Mouse (Mus musculus) telencephalon, adult 2 months (tissue): ENCODE results near the gene Gpr180.
"Not testable (repeated sequence)": the region's sequence is repeated elsewhere in the genome, so short reads cannot be mapped to it uniquely, and the experiment has no call there.

Experiments
- DNase-seq: peaks from one replicate; pipeline ENCODE4 v3.0.0-alpha.2; 2011; ENCODE audit warnings: low read depth, low spot score

Gene Gpr180

GRCm38 (mm10) chr14:118151651-118152293 is 14.8 kb downstream of the Gpr180 start:
- no peak for DNase-seq

GRCm38 (mm10) chr14:118152294-118152651 is 15.3 kb downstream of the Gpr180 start:
- DNase-seq = no peak

GRCm38 (mm10) chr14:118156056-118156455 is 19.1 kb downstream of the Gpr180 start:
- not testable (repeated sequence) for DNase-seq

GRCm38 (mm10) chr14:118156740-118157139 is 19.8 kb downstream of the Gpr180 start:
- no peak for DNase-seq

GRCm38 (mm10) chr14:118157146-118157545 is 20.2 kb downstream of the Gpr180 start:
- no peak for DNase-seq

GRCm38 (mm10) chr14:118161751-118162150 is 24.8 kb downstream of the Gpr180 start:
- DNase-seq = no peak

GRCm38 (mm10) chr14:118162640-118163039 is 25.7 kb downstream of the Gpr180 start:
- DNase-seq = no peak

GRCm38 (mm10) chr14:118168776-118169175 is 31.8 kb downstream of the Gpr180 start:
- no peak for DNase-seq

GRCm38 (mm10) chr14:118173590-118174203 is 36.7 kb downstream of the Gpr180 start:
- DNase-seq = no peak

GRCm38 (mm10) chr14:118175071-118175693 is 38.2 kb downstream of the Gpr180 start:
- no peak for DNase-seq

GRCm38 (mm10) chr14:118175694-118176085 is 38.7 kb downstream of the Gpr180 start:
- DNase-seq = no peak

GRCm38 (mm10) chr14:118179251-118179650 is 42.3 kb downstream of the Gpr180 start:
- no peak for DNase-seq

GRCm38 (mm10) chr14:118179701-118180100 is 42.7 kb downstream of the Gpr180 start:
- DNase-seq = no peak

GRCm38 (mm10) chr14:118180117-118180557 is 43.2 kb downstream of the Gpr180 start:
- DNase-seq = no peak

GRCm38 (mm10) chr14:118180711-118181177 is 43.8 kb downstream of the Gpr180 start:
- peak; percentile 40 for DNase-seq

- DNase-seq = no peak
Observed at GRCm38 (mm10) chr14:118191442-118191841, 54.5 kb downstream of the Gpr180 start.

GRCm38 (mm10) chr14:118193001-118193628 is 56.2 kb downstream of the Gpr180 start:
- DNase-seq = no peak

- DNase-seq = no peak
Observed at GRCm38 (mm10) chr14:118193663-118194062, 56.7 kb downstream of the Gpr180 start.

GRCm38 (mm10) chr14:118194219-118194914 is 57.4 kb downstream of the Gpr180 start:
- DNase-seq = no peak

GRCm38 (mm10) chr14:118197063-118197462 is 60.1 kb downstream of the Gpr180 start:
- no peak for DNase-seq

GRCm38 (mm10) chr14:118200731-118201130 is 63.8 kb downstream of the Gpr180 start:
- DNase-seq = no peak

GRCm38 (mm10) chr14:118202006-118202405 is 65.0 kb downstream of the Gpr180 start:
- DNase-seq = no peak
